Mouse (Mus musculus) midbrain, embryonic 10.5 days (tissue): ENCODE measurements around the gene Olfr1340. TPM values are rescaled to one million over a fixed set of nuclear protein-coding genes. Genes with fewer than 3 reads are reported as not detected.

Experiments
- DNase-seq: peaks from one replicate; pipeline ENCODE4 v3.0.0-alpha.2; 2017; ENCODE audit warnings: low spot score
- H3K27ac ChIP-seq: fragments of 300-500 bp; sonication (generic); replicated peaks from 2 replicates; pipeline ENCODE4 v1.5.1; 2016; ENCODE audit warnings: mild to moderate bottlenecking
- H3K27me3 ChIP-seq: fragments of 300-500 bp; sonication (generic); 2 replicates; pipeline ENCODE4 v1.6.1; 2016; ENCODE audit warnings: low read depth, mild to moderate bottlenecking; ENCODE audit not compliant: poor library complexity, severe bottlenecking
- H3K36me3 ChIP-seq: fragments of 300-500 bp; sonication (generic); 2 replicates; pipeline ENCODE4 v1.6.1; 2016; ENCODE audit warnings: mild to moderate bottlenecking, moderate library complexity
- H3K4me1 ChIP-seq: fragments of 300-500 bp; sonication (generic); 2 replicates; pipeline ENCODE4 v1.6.1; 2016
- H3K4me3 ChIP-seq: fragments of 300-500 bp; sonication (generic); 2 replicates; pipeline ENCODE4 v1.5.1; 2016; ENCODE audit warnings: mild to moderate bottlenecking, moderate library complexity
- H3K9me3 ChIP-seq: fragments of 300-500 bp; sonication (generic); replicated peaks from 2 replicates; pipeline ENCODE4 v1.6.1; 2016; ENCODE audit warnings: mild to moderate bottlenecking
- WGBS: fragments of 180-500 bp; shearing (Covaris S2); methylation state at CpG from one replicate; pipeline ENCODE4 v1.1.7; 2016; 5-methylcytosine and 5-hydroxymethylcytosine counted together
- polyA plus RNA-seq: library from polyadenylated mRNA; unstranded; fragments of >200 nt; fragmentation: Nextera tagmentation; extraction: Ambion mirVana; gene quantifications from 2 replicates; pipeline ENCODE4 v1.2.1, GENCODE M21; 2016

Gene Olfr1340
- polyA plus RNA-seq, 1 experiment from 2014 or later: not detected

DNA sequence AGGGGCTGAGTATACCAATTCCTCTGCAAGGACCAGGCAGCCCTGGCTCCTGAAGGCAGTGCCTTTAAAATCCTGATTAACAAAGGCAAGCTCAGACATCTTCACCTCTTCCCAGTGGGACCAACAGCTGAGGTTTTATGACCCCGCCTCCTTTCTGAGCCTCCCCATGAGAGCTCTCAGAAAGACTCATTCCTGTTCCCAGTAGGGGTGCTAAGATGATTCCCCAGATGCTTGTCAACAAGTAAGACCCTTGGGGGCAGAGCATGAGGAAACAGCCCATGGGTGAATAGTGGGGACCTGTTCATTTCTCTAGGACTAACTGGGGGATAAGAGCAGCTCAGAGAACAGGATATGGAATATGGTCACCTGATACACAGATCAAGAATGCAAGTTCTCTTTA is 38.7 kb downstream of the Olfr1340 start, which contains the start of gene Olfr1338:
Olfr1338 (minus strand) TSS at position 101 of the 400 bp plus-strand sequence.
- Histone ChIP-seq H3K27ac (no peak within 1 kb of the TSS), H3K4me1 (no peaks in the 10 kb centered on the region), H3K27me3 (no peaks in the 10 kb centered on the region), H3K4me3 (no peak within 1 kb of the TSS), H3K36me3 (no peaks in the 10 kb centered on the region), H3K9me3 (no peaks in the 10 kb centered on the region)
- 81% methylated on average over 1 of the region's 1 CpGs for WGBS
- no peak for DNase-seq

Other genes with a start within 250 kb of the Olfr1340 start
- gene Tie1, start 230.1 kb upstream of the Olfr1340 start, polyA plus RNA-seq: 13.1 and 15.8 TPM in 2 replicates
- 0.52 and 0.53 TPM in 2 replicates for gene 2610528J11Rik, start 193.1 kb upstream of the Olfr1340 start, polyA plus RNA-seq
- 0.28 and 0.30 TPM in 2 replicates for gene Tmem125, start 176.1 kb upstream of the Olfr1340 start, polyA plus RNA-seq
- gene Cfap57, start 99.4 kb upstream of the Olfr1340 start, polyA plus RNA-seq: 0.70 and 0.75 TPM in 2 replicates
- 187 and 192 TPM in 2 replicates for gene Ebna1bp2, start 99.3 kb upstream of the Olfr1340 start, polyA plus RNA-seq
- not detected in 2 replicates for gene Olfr62, start 61.2 kb upstream of the Olfr1340 start, polyA plus RNA-seq
- gene Olfr1342, start 27.4 kb upstream of the Olfr1340 start, polyA plus RNA-seq: not detected in 2 replicates
- not detected in 2 replicates for gene Olfr1341, start 16.6 kb upstream of the Olfr1340 start, polyA plus RNA-seq
- gene Olfr1339, start 12.0 kb downstream of the Olfr1340 start, polyA plus RNA-seq: not detected in 2 replicates
- not detected in 2 replicates for gene Olfr1338, start 38.6 kb downstream of the Olfr1340 start, polyA plus RNA-seq
- not detected in 2 replicates for gene Olfr1337, start 62.4 kb downstream of the Olfr1340 start, polyA plus RNA-seq
- gene Olfr1335, start 89.8 kb downstream of the Olfr1340 start, polyA plus RNA-seq: not detected in 2 replicates
- gene Olfr1333, start 116.1 kb downstream of the Olfr1340 start, polyA plus RNA-seq: not detected in 2 replicates
- gene Olfr1331, start 144.5 kb downstream of the Olfr1340 start, polyA plus RNA-seq: not detected in 2 replicates
- not detected in 2 replicates for gene Olfr1330, start 168.5 kb downstream of the Olfr1340 start, polyA plus RNA-seq
- gene Olfr1329, start 197.3 kb downstream of the Olfr1340 start, polyA plus RNA-seq: not detected in 2 replicates
- gene Olfr1328, start 218.5 kb downstream of the Olfr1340 start, polyA plus RNA-seq: not detected in 2 replicates
- gene Lao1, start 241.4 kb downstream of the Olfr1340 start, polyA plus RNA-seq: not detected in 2 replicates